Mouse (Mus musculus): ENCODE measurements around the gene Grap2. TPM values are rescaled to one million over a fixed set of nuclear protein-coding genes. Genes with fewer than 3 reads are reported as not detected.
"Not testable (repeated sequence)": the region's sequence is repeated elsewhere in the genome, so short reads cannot be mapped to it uniquely, and the experiment has no call there.

The Grap2 gene
- total RNA-seq, 2 experiments from 2014 or later: 0.07 to 0.08 TPM

DNA sequence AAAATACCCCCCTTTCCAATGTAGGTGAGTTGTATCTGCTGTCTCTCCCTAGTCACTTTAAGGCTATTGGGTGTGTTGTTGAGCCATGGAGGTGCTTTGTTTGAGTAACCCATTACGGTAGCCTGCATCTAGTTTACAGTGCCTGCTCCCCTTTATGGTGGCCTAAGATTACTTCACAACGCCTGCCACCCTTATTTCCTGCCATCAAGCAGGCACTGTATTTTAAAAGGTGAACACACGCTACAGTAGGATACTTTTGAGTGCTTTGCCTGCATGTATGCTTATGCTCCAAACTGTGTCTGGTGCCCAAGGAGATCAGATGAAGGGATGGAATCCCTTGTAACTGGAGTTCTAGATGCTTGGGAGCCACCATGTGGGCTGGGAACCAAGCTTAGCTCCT, 5.3 kb upstream of the Grap2 start:
- no peak for DNase-seq

DNA sequence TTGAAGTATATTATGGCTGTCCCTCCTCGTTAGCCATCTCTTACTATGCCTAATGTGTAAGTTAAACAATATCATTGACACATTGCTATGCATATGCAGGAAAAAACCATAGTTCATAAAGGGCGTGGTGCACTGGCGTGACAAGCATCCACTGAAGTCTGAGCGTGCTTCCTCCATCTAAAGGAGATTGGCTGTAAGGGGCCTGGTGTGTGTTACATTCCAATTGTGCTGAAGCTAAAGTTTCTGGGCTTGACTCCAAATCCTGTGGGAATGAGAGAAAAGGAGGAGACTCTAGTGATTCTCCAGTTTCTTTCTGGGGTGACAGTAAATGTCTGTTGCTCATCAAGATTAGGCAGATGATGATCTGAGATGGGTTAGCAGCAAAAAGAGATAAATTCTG, 4.7 kb upstream of the Grap2 start:
- no peak for DNase-seq

DNA sequence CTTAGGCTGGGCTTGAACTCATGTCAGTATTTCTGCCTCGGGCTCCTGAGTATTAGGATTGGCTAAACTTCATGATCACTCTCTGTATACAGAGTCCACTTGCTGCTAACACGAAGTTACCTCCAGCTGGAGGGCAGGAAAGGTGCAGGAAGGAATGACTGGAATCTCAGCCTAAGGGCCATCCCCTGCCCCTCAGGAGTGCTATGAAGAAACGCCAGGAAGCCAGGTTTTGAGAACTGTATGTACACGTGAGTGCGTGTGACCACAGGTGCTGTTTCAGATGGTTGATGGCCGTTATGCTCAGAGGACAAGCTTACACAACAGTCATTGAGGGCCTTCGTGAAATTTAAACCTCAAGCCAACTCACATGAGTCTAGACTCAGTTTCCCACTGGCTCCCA, 3.2 kb upstream of the Grap2 start:
- no peak for DNase-seq

DNA sequence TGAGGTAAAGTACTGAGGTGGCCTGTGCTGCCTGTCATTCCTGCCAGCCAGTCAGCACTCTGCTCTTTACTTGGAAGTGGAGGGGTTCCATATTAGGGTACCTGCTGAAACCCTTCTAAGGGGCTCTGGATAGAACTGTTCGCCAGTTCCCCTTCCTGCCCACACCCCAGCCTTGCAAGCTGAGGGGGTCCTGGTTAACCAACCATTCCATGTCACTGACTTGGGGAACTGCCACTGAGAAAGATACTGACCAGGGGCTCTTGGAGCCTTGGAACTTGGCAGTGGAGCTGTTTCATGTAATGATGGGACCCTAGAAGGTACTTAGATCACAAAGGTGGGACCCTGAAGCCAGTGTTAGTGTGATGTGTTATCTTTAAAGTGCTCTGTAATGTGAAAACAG, 2.2 kb upstream of the Grap2 start:
- DNase-seq: no peak

DNA sequence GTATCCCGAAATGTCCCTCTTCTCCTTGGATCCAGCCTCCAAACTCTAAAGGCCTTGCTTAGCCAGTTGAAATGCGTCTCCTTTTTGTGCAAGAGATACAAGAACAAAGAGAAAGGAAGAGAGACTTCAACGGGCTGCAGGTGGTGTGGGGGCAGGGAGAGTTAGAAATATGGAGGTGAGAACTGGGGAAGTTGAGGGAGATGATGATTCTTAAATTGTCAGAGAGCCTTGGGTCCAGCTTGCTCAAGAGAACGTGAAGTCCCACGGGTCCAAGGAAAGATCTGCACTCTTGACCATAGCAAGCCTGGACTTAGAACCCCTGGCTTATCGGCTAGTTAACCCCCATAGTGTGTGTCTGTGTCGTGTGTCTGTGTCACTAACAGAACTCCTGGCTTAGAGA, 783 bp upstream of the Grap2 start:
- DNase-seq: no peak

DNA sequence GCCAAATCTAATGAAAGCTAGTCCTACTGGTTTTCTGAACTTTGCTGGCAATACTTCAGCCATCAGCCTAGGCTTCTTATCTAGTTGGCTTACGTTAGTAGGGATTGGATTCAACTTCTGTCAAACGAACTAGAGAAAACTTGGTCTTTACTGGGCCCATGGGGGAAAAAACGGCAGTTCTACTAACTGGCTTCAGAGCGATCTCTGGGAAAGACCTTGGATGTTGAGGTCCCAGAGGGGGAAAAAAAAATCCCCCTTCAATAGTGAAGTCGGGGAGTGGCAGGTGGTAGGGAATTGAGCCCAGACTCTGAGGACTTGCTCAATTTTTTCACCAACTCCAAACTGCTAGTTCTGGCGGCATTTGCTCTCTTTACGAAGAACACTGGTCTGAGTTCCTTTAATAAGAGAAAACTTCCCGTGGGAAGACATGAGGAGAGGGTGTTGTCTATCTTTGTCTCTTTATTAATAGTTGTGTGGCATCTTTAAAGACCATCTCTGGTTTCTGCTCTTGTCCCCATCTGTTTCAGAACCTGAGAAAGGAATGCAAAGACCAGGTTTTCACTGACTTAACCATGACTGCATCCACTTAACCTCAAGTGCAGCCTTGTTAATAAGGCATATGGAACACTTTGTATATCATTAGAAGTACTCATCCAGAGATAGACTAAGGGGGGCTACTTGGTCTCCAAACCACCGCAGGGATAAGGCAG, 572 bp downstream of the Grap2 start:
- no peak for DNase-seq

DNA sequence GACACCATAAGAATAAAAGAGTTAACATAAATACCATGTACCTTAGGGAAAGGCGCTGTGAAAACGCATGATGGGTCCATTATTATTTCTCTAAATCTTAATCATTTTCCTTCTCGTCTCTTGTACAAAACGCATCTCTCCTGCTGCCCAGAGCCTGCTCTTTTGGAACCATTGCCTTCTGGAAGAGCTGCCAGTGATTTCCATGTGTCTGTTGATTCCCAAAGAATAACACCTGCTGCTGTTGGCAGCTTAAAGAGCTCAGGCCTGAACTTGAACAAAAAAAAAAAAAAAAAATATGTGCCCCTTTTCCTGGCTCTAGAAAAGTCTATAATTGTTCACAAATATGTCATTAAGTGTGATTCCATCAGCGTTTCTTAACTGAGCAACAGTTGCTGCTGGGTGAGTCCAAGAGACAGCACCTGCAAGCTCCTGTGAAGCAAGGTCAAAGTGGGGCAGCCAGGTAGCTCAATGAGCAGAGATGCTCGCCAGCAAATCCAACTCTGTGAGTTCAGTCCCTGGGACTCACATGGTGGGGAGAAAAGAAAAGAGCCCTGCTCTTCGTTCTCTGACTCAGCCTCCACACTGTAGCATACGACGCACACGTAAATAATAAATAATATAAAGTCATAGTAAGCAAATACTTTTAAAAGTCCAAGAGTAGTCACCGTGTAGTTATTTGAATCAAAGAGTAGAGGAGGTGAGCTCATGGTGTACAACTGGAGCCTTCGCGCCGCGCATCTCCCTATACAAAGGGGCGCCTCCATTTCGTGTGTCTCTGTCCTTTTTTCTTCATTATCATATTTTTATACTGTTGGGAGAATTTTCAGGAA, 2.0 kb downstream of the Grap2 start:
- no peak for DNase-seq

DNA sequence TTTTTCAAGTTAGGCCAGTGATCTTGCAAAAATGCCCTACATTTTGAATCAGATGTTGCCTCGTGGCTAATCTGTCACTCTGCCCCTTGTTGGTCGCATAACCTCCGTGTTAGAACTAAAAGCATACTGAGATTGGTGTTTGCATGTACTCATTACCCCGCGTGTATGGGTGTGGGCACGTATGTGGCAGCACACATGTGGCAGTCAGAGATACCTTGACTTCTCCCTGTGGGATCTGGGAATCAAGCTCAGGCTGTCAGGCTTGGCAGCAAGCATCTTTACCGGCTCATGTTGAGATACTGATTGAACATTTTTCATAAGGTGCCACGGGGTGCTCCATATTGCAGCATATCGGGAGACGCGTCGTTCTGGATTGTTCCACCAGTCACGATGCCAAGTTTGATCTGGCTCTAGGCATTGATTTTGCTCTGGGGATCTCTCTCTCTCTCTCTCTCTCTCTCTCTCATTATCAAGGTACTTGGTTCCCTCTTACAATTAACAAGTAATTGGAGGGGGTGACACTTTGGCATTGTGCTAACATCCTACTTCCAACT, 3.5 kb downstream of the Grap2 start:
- DNase-seq: peak; percentile 9 to 19

DNA sequence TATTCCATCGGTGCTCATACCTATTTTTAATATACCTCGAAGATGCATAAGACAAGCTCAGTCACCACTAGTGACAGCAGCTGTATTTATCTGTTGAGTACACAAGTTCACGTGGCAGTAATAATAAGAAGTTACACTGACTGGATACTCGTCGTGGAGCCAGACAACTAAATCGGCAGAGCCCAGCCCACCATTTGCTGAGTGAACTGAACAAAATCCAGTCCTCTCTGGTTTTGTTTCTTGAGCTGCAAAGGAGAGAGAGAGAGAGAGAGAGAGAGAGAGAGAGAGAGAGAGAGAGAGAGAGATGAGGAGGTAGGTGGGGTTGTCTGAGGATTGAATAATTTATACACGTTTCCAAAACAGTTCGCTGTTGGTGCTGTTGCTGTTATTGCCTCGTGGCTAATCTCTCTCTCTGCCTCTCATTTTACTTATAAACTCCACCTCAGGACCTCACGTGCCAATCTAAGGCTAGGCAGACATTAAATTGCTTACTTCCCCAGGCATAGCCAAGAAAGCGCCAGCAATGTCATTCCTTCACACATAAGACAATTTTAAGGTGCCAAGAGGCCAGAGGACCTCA, 4.1 kb downstream of the Grap2 start:
- no peak for DNase-seq

DNA sequence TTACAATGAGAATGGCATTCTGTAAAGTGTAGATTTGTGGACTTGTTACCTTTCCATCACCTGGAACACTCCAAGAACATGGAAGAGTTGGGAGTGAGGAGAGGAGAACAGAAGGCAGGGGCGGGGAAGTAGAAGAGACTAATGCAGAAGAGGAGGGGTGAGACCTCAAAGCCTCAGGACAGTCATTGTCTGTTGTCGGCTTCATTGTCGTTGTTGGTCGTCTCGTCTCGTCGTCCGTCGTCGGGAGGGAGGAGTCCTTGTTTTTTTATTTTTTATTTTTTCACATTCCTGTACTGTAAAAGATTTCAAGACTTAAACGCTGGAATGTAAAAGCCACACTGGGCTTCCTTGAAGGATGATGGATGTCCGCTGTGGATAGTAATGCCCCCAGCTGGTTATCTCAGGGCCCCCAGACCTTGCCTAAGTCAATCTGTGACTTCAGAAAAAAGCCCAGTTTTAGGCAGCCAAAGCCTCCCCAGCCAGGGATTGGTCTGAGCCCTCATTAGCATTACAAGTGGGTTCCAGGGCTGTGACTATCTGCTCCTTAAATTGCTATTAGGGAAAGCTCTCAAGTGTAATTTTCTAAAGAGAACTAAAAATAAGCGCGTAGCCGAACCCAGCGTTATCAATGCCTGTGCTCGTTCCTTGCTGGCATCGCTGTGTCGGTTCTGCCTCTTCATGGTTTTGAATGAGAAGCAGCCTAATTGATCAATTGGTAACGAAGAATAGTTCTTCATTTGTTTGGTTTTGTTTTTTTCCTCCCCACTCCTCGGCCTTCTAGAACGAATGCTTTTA, 5.0 kb downstream of the Grap2 start:
- DNase-seq: no peak

DNA sequence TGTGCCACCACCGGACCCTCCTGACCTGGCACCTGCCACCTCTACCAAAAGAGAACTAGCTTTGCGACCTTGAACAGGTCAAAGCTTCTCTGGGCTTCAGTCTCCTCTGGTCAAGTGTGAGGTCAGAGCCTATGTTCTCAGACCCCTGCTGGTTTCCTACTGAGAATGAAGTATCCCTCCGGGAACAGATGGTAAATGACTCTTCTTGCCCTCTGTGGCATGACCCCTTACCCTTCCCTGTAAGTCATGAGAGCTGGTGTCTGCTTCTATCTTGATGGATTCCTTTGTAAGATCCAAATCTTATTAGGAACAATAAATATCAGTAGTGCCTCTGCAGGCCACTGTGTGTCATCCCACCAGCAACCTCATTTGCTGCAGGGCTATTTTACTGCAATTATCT, 6.7 kb downstream of the Grap2 start:
- DNase-seq: no peak

DNA sequence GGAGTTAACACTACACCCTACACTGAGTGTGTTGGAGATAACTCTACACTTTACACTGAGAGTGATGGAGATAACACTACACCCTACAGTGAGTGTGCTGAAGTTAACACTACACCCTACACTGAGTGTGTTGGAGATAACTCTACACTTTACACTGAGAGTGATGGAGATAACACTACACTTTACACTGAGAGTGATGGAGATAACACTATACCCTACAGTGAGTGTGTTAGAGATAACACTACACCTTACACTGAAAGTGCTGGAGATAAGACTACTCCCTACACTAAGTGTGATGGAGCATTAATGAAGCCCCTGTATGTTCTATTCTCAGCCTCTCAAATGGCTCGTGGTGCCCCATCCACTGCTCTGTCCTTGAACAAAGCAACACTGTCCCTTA, 8.2 kb downstream of the Grap2 start:
- not testable (repeated sequence) for DNase-seq

DNA sequence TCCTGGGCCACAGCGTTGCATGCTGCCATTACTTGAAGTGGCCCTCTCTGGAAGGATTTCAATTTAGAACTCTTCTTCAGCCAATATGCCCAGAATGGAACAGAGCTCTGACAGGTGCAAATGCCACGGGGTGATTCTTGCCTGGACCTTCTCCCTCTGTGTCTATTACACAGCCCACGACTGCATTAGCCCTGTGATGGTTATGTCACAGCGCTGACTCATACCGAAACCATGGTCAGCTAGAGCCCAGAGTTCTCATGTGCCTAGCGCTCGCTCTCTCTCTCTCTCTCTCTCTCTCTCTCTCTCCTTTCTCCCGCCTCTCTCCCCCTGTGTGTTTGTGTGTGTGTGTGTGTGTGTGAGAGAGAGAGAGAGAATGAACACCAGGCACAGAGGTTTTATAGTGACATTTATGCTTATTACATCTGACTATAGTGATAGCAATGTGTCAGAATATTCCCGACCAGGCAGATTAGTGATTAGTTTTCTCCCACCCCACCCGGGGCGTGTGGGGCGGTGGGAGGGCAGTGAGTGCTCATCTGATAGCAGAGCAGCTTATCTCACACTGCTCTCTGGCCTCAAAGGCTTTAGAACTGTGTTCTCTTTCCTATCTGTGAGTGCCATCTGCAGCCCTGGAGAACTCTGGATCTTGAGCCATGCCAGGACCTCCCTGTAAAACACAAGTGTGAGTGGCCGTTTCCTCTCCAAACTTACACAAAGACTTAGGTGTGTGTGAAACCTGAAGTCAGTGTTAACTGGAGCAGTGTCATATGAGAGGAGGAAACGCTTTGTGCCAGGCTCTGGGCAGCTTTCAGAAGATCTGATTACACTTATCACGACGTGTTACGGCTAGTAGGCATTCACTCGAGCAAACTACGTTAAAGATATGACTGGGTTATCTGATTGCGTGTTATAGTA, 10.4 kb downstream of the Grap2 start:
- no peak for DNase-seq

DNA sequence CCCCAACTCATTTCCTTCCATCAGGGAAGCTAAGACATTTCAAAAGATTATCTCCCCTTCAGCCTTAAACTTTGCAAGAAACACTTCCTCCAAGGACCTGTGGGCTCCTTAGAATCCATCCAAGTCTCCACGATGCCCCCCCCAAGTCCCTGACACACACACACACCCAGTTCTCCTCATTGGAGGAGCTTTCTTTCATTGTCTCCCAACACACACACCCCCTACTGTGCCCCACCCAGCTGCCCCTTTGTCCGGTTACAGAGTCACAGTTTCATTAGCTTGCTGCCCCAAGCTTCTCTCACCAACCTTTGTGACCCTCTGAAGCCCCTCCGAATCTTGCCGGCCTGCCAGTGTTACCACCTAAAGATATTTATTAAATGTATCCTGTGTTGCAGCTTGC, 13.9 kb downstream of the Grap2 start:
- no peak for DNase-seq

DNA sequence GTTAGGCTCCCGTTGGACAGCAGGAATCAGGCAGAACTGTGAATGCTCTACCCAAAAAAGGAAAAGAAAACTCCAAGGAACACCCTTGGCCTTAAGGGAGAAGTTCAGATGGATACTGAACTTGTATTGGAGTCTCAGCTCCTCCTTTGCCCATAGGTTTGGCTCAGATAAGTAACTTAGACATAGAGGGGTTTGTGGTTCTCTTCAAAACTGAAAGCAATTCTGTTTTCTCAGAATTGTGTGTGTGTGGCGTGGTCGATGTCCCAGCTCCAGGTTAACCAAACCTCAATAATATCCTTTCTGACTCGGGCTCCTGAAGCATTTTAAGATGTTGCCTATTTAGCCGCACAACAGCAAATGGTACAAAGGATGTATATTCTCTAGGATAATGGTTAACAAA, 18.2 kb downstream of the Grap2 start:
- no peak for DNase-seq

DNA sequence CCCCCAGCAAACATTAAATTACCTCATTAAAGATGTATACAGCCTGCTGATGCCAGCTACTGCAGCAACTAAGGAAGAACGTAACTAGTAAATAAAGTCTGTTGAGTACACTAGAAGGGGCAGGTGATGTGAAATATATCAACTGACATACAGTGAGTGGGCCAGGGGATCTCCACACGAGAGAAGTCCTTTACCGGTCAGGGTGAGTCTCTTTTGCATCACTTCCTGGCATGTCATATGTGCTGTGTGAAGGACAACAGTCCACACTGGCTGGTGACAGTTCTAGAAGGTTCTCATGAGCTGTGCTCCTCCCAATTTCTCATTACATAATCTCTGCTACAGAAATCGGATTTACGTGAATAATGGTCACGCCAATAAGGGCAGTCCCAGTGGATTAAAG, 20.3 kb downstream of the Grap2 start:
- DNase-seq: no peak

DNA sequence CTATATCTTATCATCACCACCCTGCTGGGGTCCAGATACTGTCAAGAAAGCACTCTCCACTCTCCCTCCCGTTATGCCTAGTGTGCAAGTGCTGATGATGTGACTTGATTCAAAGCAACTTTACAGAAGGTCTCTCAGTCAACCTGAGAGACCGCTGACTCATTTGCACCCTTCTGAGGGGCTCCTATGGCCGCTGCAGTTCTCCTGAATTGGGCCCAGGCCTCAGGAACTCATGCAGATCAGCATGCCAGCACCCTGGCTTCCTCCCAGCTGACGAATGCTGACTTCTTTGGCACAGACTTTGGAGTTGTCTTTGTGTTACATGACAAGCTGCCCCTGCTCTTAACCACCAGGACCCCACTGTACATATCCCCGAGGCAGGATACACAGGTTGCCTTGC, 21.5 kb downstream of the Grap2 start:
- DNase-seq: no peak

DNA sequence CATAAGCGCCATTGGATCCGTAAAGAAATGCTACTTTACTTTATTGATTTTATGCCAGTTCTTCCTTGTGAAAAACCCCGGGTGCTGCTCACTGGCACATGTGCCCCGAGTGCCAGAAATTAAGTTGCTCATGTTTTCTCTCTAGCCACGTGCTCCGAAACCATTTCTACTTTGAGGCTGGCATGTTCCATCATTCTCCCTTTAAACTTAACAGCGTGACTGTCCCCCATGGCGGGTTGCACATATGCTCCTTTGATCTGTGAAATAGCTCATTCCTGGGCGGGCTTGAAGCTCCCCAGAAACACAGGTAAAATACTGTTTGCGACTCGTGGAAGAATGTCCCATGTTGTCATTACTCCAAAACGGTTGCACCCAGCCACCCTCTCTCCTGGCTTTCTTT, 26.4 kb downstream of the Grap2 start:
- no peak for DNase-seq

DNA sequence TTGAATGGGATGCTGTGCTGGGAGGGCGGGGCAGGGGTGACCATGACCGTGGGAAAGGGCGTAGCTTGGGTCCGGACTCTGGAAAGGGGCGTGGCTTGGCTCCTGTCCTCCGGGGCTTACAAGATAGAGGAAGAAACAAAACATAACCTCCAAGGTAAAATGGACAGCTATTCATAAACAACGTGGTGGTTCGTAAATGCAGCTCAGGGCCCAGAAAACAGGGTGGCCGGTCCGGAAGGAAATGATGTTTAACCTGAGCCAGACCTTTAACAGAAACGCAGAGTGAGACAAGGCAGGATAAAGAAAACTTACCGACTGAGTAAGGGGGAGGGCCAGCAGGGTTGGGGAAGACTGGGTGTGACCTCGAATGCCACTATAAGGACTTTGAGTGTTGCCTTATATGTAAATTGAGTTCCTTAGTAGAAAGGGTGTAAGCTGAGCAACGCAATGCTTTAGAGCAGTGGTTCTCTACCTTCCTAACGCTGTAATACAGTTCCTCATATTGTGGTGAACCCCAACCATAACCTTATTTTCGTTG, 26.9 kb downstream of the Grap2 start:
- DNase-seq: no peak

DNA sequence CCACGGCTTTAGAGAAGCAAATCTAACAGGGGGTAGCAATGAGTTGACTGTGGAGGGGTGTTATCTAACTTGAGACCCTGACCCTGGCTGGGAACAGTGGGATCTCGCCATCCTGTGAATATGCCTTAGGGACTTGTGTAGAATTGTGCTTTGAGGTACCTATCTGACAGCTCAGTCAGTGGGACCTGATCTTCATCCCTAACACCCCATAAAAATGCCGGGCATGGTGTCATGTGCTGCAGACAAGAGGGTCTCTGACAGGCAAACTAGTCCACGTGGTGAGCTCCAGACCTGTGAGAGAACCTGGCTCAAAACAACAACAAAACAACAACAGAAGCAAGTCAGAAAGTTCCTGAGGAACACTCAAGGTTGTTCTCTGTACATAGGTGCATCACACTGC, 27.4 kb downstream of the Grap2 start:
- DNase-seq: no peak

DNA sequence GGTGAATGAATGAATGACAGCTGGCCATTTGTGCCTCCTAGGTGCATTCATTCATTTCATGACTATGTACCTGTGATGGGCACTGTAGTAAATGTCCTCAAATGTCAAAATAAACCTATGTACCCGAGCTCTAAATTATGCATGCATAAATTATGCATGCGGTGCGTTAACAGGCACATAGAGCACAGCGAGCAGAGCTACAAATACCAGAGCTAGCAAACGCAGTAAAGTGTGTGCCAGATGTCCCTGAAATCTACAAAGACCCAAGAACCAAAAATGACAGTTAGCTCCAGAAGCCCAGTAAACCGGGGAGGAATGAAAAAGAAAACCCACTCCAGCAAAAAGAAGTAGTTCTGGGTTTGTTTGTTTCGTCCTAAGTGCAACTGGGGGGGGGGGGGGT, 29.1 kb downstream of the Grap2 start:
- DNase-seq: no peak

Data from layer of hippocampus, postnatal 36 days (tissue).